Mouse (Mus musculus): Measurements from ENCODE around the gene Uvrag.

Gene Uvrag

DNA sequence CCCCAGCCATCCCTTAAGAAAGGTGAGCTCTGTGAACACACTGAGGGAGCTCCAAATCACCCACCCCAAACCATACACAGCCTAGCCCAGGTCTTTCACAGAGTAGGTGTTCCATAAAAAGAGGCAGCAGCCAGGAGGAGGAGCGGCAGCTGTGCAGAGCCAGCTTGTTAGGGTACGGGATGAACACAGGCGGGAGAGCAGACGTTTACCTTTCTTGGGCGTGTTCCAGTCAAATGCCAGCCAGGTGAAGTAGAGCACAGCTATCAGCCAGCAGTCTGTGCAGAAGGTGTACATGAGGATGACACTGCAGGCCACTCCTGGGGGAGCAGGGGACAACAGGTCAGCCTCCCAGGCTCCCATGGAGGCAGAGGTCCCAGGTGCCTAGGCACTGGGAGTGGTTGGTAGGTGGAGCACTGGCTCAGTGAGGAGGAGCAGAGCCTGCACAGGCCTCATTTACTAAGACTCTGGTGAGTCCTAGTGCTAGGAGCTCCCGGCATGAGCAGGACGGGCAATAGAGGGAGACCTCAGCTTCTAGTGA lies 24.0 kb upstream of the Uvrag start:
- no peak for DNase-seq

GRCm38 (mm10) chr7:99162462-99162861 lies 21.5 kb upstream of the Uvrag start:
- DNase-seq, result no peak

DNA sequence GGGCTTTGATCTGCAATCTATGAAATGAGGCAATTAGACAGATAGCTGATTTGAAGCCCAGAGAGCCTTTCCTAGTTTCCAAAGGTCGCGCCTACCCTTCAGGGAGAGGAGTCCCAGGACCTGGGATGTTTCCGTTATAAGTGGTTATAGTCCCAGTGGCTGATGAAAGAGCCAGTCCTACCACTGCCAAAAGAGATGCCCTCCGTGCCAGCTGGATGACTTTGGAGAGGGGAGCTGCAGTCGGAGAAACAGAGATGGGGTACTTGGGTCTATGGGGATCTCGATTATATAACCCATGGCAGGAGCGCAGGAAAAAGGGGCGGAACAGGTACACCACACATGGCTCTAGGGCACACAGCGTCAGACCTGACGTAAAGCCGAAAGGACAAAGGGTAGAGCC lies 21.0 kb upstream of the Uvrag start:
- no peak for DNase-seq

GRCm38 (mm10) chr7:99161529-99161928 lies 20.6 kb upstream of the Uvrag start:
- no peak for DNase-seq

GRCm38 (mm10) chr7:99160995-99161394 lies 20.1 kb upstream of the Uvrag start:
- no peak for DNase-seq

DNA sequence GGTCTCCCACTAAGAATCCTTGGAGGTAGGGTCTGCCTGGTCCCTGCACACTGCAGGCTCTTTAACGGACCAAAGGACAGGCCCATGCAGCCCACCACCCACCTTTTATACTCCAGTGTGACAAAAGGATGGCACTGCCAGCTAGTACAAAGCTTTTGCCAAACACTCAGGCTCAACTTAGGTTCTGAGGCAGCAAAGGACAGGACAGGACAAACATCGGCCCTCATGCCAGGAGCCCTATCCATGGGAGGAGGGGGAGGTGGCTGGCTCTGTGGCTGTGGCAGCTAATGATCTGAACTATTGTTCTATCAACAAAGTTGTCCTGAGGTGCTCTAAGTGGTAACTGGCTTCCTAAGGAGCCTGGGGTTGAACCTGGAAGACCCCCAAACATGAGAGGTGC lies 18.5 kb upstream of the Uvrag start:
- no peak for DNase-seq

DNA sequence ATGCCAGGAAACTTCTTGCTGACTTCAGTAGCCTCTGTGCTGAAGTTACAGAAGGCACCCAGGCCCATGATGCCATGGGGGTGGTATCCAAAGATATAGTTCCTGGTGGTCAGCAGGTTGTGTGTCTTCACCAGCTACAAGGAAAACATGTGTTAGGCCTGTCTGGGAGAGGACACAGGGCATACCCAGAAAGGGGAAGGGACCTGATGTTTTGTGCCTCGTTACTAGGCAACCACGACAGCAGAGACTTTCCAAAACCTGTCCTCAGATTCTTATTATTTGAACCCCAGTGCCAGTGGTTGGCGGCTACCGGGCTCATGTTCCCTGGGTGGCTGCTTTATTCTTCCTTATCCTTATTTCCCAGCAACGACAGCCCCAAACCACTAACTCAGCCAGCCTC lies 18.0 kb upstream of the Uvrag start:
- no peak for DNase-seq

GRCm38 (mm10) chr7:99158011-99158410 lies 17.1 kb upstream of the Uvrag start:
- DNase-seq, result no peak

GRCm38 (mm10) chr7:99156737-99157136 lies 15.8 kb upstream of the Uvrag start:
- DNase-seq, result no peak

- DNase-seq, result no peak
Measured at GRCm38 (mm10) chr7:99155311-99156289, 14.7 kb upstream of the Uvrag start.

- DNase-seq, result no peak
Measured at GRCm38 (mm10) chr7:99154648-99155151, 13.8 kb upstream of the Uvrag start.

DNA sequence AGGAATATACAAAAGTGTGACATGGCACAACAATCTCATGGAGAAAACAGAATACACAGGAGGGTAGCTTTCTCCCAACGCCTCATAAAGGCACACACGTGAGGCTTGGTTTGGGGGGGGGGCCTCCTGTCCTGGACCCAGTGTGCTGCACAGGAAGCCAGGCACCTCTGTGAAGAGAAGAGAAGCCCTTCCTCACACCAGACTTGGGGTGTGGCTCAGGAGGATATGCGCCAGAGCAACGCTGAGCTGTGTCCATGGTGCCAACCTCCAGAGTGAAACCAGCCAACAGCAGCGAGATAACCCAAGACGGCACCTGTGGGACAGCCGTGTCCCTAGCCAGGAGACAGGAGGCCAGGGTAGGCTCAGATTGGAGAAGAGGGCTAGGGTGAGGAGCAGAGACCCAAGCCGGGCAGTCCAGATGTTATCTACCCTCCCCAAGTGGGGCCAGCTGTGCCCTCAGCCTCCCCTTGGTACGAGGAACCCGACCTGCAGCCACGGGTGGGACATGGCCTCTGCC lies 12.8 kb upstream of the Uvrag start:
- no peak for DNase-seq

DNA sequence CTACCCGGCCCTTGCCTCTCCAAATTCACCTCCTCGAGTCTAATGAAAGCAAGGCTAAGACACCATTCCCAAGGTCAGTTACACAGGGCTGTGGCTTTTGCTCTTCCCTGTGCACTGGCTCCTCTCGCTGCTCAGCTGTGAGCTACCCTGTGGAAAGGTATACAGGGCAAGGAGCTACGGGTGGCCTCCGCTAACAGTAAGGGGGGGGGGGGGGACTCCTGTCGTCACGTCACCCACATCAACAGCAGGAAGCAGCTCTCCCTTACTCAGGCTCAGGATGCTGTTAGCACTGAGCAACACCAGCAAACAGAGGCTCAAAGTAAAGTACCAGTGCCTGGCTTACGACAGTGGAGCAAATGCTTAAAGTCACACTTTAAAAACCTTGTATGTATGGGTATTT lies 11.8 kb upstream of the Uvrag start:
- no peak for DNase-seq

GRCm38 (mm10) chr7:99151342-99151741 lies 10.4 kb upstream of the Uvrag start:
- DNase-seq, result peak; percentile 94 to 98

GRCm38 (mm10) chr7:99149017-99149416 lies 8.1 kb upstream of the Uvrag start:
- no peak for DNase-seq

GRCm38 (mm10) chr7:99147494-99147893 lies 6.6 kb upstream of the Uvrag start:
- DNase-seq, result no peak

DNA sequence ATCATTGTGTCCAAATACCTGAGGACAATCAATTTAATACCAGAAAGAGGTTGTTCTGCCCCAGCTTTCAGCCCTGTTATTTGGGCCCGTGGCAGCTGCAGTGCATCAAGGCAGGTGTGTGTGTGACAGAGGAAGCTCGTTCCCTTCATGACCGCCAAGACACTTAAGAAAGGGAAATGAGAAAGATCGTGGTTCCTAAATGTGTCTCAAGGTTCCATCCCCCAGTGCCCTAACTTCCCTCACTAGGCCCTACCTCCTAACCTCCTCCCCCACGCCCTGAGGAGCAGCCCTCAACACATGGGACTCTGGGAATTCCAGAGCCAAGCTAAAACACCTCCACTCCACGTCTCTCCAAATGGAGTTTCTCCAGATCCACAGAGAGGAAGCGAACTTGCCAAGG lies 6.0 kb upstream of the Uvrag start:
- DNase-seq, result no peak

DNA sequence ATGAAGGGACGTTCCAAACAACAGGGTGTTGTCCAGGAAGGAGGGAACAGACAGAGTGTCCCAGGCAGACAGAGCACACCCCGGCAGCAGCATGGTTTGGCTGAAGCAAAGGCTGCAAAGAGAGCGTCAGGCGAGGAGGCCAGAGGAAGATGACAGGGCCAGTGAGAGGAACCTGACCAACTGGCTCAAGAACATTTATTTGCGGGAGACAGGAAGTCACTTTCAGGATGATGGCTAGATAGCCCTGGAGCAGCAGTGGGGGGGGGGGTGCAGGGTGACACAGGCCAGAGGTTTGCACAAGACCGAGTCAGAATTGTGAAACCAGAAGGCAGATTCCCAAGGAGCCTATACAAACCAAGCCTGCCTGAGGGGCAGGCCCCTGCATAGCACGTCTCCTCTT lies 5.1 kb upstream of the Uvrag start:
- no peak for DNase-seq

GRCm38 (mm10) chr7:99144616-99145015 lies 3.7 kb upstream of the Uvrag start:
- no peak for DNase-seq

DNA sequence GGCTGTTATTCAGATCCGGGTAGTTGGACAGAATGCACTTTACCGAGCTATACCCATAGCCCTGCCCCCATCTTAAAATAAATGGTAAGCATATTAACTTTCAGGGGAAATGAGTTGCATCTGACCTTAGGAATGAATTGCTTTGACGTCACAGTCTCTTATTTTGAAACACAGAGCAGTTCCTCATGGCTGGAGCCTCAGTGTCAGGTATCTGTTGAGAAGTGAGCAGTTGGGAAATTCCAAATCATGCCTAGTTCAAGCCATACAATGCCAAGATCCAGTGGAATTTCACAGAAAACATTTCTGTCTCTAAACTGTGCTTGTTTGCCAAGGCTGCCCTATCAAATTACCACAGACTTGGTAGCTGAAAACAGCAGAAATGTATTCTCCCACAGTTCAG lies 2.3 kb upstream of the Uvrag start:
- no peak for DNase-seq

DNA sequence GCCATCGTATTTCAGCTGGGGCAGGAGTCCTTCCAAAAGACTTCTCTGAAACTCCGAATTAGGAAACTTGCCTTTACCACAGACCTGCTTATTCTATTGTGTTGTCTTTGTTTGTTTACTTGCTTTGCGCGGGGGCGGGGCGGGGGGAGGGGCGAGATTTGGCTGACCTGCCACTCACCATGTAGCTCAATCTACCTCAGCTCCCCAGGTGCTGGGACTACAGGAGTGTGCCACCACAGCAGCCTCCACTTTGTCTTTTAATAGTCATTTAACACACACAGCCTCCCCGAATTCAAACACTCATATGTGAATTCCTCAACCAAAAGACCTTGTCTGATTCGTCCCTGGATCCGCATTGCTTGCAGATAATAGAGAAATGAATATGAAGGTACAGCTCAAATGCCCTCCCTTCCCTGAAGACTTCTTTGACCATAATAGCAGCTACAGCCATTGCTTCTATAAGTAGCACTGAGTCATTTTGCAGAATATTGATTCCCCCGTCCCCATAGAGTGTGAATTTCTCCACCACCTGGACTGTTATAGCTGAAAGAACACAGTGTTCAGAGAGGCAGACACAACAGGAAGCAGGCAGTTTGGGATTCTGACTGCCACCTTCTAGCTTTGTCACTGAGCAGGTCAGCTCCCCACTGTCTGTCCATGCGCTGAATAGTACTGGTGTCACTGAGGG lies 1.1 kb upstream of the Uvrag start:
- DNase-seq, result no peak

DNA sequence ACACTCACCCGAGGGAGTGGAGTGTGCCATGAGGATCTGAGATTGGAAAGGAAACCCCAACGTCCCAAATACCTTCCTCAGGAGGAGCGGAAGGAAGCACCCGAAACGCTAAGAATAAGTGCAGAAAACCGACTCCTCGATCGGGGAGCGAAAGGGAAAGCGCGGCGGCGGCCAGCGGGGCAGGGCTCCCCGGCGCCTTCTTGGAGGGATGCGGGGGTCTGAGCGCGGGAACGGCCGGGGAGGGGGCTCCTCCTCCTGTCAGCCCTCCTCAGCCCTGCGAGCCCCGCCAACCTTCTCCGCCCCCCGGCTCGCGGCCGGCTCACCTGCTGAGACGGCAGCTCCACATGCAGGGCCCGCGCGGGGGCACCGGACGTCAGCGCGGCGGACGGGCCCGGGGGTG lies 430 bp downstream of the Uvrag start:
- no peak for DNase-seq

DNA sequence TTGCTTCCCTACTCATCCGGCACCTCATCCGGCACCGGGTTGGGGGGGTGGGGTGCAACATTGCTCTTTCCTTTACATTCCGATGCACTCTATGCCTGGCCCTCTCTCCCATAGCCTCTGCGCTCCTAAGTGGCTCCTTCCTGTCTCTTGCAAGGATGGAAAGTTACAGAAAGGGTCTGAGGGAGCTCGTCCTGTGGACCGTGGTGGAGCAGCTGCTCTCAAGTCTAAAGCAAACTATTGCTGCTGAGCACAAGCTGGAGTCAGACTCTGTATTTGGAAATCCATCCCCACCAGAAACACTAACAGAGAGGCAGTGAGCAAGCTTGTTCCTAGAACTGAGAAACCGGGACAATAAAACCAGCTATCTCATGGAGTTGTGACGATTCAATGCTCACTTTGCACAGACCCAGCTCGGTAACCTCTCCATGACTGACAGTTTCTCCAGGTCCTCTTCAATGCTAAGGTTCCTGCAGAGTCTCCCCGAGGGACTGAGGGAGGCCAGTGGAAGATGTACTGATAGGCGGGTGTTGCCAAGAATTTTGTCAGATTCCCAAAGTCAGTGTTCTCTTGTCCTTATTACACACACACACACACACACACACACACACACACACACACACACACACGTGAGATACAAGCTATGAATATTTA lies 975 bp downstream of the Uvrag start:
- DNase-seq, result peak in 1 of 2 experiments; percentile 17
